Mouse (Mus musculus): ENCODE measurements around the gene Cdkl4. TPM values are rescaled to one million over a fixed set of nuclear protein-coding genes. Genes with fewer than 3 reads are reported as not detected.
"Not testable (repeated sequence)": the region's sequence is repeated elsewhere in the genome, so short reads cannot be mapped to it uniquely, and the experiment has no call there.

Cdkl4 gene
- polyA plus RNA-seq, 1 experiment from 2014 or later = 6.3 TPM

DNA sequence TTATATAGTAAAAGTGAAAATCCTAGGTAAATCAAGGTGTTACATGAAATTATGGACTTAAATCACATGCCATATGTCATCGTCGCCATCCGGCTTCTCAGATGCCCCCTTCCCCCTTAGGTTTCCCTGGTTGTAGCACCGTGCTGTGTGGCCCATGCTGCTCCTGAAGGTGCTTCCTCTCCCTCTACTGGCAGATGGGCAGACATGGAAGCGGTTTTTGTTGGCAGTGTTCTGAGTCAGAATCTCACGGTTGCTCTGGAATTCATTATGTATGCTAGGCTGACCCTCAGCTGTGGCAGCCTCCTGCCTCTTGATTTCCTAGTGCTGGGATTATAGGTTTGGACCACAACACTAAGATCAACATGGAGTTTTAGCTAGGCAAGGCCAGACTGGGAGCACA, 40.5 kb downstream of the Cdkl4 start:
- Histone ChIP-seq H3K27ac (ENCODE audit: low read length) (no peak overlapping the region), H3K9ac (ENCODE audit: low read depth, low read length) (no peak overlapping the region), H3K4me2 (ENCODE audit: low read length) (no peak overlapping the region), H3K4me1 (ENCODE audit: control insufficient read depth, insufficient read depth, low read length) (no peaks in the 10 kb centered on the region), H3K9me3 (replicated peaks; ENCODE audit: control insufficient read depth, low read length, poor library complexity, severe bottlenecking) (no peaks in the 10 kb centered on the region), H3K36me3 (ENCODE audit: control insufficient read depth, insufficient read depth, low read length) (no peaks in the 10 kb centered on the region), H3K4me3 (ENCODE audit: low read depth, low read length) (no peak overlapping the region), H3K27me3 (ENCODE audit: control insufficient read depth, insufficient read depth, low read depth, low read length) (no peaks in the 10 kb centered on the region)
- WGBS = 58% methylated on average over 6 of the region's 6 CpGs
- ATAC-seq = no peak

DNA sequence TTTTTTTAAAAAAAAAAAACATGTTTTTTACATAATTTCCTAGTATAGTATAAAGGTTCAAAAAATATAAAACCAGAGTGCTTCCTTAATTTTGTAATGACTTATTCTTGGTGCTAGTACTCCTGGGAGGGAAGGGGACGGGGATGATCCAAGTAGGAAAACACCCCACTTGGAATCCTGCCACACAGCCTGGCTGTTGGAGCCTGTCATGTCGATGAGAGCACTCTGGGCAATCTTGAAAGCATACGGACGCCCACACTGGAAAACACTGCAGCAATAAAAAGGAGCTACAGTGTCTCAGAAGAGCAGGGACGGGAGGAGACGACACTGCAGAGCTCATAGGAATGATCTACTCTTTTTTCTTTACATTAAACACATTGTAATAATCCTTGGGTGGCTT, 42.0 kb downstream of the Cdkl4 start:
- Histone ChIP-seq H3K4me3 (ENCODE audit: low read depth, low read length) (no peak overlapping the region), H3K36me3 (ENCODE audit: control insufficient read depth, insufficient read depth, low read length) (no peaks in the 10 kb centered on the region), H3K27me3 (ENCODE audit: control insufficient read depth, insufficient read depth, low read depth, low read length) (no peaks in the 10 kb centered on the region), H3K27ac (ENCODE audit: low read length) (no peak overlapping the region), H3K4me1 (ENCODE audit: control insufficient read depth, insufficient read depth, low read length) (no peaks in the 10 kb centered on the region), H3K9me3 (replicated peaks; ENCODE audit: control insufficient read depth, low read length, poor library complexity, severe bottlenecking) (no peaks in the 10 kb centered on the region), H3K4me2 (ENCODE audit: low read length) (no peak overlapping the region), H3K9ac (ENCODE audit: low read depth, low read length) (no peak overlapping the region)
- no peak for ATAC-seq
- WGBS = 83% methylated on average over 6 of the region's 6 CpGs

DNA sequence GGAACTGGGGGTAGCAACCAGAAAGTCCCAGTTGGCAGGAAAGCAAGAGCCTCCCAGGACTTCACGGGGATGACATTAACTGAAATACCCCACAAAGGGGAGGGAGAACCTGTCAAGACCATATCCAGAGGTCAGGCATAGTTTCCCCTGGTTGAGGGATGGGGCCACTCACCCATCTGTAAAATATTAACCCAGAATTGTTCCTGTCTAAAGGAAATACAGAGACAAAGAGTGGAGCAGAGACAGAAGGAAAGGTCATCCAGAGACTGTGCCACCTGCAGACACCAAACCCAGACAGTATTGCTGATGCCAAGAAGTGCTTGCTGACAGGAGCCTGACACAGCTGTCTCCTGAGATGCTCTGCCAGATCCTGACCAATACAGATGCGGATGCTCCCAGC, 46.3 kb downstream of the Cdkl4 start:
- H3K9ac ChIP-seq (ENCODE audit: low read depth, low read length); H3K4me3 ChIP-seq (ENCODE audit: low read depth, low read length); H3K4me2 ChIP-seq (ENCODE audit: low read length); ATAC-seq; H3K9me3 ChIP-seq (replicated peaks; ENCODE audit: control insufficient read depth, low read length, poor library complexity, severe bottlenecking); H3K36me3 ChIP-seq (ENCODE audit: control insufficient read depth, insufficient read depth, low read length); H3K27me3 ChIP-seq (ENCODE audit: control insufficient read depth, insufficient read depth, low read depth, low read length); H3K27ac ChIP-seq (ENCODE audit: low read length); H3K4me1 ChIP-seq (ENCODE audit: control insufficient read depth, insufficient read depth, low read length): not testable (repeated sequence)
- WGBS = 73% methylated on average over 2 of the region's 2 CpGs

DNA sequence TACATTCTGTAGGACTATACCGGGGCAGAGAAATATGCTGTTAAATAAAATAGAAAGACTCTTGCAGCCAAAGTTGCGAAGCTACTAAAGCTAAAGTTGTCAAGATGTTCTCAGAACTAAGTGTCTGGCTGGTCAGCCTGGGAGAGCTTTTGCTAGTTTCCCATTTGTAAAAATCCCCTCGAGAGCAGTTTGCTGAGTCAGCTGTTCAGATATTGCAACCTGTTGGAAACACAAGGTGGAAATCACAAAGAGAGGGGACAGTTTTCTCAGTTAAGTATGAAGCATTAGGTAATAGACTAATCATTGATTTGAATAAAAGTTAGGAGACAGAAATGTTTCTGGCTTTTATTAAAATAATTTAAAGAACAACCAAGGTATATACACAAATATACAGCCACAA, 54.4 kb downstream of the Cdkl4 start:
- WGBS = 87% methylated on average over 3 of the region's 3 CpGs
- Histone ChIP-seq H3K4me3 (ENCODE audit: low read depth, low read length) (no peak overlapping the region), H3K9me3 (replicated peaks; ENCODE audit: control insufficient read depth, low read length, poor library complexity, severe bottlenecking) (no peaks in the 10 kb centered on the region), H3K27ac (ENCODE audit: low read length) (no peak overlapping the region), H3K27me3 (ENCODE audit: control insufficient read depth, insufficient read depth, low read depth, low read length) (no peaks in the 10 kb centered on the region), H3K36me3 (ENCODE audit: control insufficient read depth, insufficient read depth, low read length) (no peaks in the 10 kb centered on the region), H3K4me1 (ENCODE audit: control insufficient read depth, insufficient read depth, low read length) (no peaks in the 10 kb centered on the region), H3K4me2 (ENCODE audit: low read length) (no peak overlapping the region), H3K9ac (ENCODE audit: low read depth, low read length) (no peak overlapping the region)
- ATAC-seq = no peak

DNA sequence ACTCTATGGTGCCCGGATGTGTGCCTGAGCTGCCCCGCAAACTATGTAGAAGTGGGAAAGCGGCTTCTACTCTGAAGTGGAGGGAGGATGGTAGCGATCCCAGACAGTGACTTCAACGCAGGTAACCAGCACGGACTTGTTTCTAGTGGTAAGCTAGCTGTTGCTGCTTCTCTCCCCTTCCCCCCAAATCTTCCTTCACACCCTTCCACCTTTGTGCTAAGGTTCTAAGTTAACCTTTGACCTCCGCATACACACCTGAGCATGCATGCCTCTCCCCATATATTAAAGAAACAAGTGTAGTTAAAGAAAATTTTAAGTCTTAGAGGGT, 55.4 kb downstream of the Cdkl4 start:
- Histone ChIP-seq H3K27ac (ENCODE audit: low read length) (no peak overlapping the region), H3K9ac (ENCODE audit: low read depth, low read length) (no peak overlapping the region), H3K27me3 (ENCODE audit: control insufficient read depth, insufficient read depth, low read depth, low read length) (no peaks in the 10 kb centered on the region), H3K4me2 (ENCODE audit: low read length) (no peak overlapping the region), H3K36me3 (ENCODE audit: control insufficient read depth, insufficient read depth, low read length) (no peaks in the 10 kb centered on the region), H3K4me3 (ENCODE audit: low read depth, low read length) (no peak overlapping the region), H3K9me3 (replicated peaks; ENCODE audit: control insufficient read depth, low read length, poor library complexity, severe bottlenecking) (no peaks in the 10 kb centered on the region), H3K4me1 (ENCODE audit: control insufficient read depth, insufficient read depth, low read length) (no peaks in the 10 kb centered on the region)
- WGBS = 41% methylated on average over 7 of the region's 7 CpGs
- ATAC-seq = no peak

DNA sequence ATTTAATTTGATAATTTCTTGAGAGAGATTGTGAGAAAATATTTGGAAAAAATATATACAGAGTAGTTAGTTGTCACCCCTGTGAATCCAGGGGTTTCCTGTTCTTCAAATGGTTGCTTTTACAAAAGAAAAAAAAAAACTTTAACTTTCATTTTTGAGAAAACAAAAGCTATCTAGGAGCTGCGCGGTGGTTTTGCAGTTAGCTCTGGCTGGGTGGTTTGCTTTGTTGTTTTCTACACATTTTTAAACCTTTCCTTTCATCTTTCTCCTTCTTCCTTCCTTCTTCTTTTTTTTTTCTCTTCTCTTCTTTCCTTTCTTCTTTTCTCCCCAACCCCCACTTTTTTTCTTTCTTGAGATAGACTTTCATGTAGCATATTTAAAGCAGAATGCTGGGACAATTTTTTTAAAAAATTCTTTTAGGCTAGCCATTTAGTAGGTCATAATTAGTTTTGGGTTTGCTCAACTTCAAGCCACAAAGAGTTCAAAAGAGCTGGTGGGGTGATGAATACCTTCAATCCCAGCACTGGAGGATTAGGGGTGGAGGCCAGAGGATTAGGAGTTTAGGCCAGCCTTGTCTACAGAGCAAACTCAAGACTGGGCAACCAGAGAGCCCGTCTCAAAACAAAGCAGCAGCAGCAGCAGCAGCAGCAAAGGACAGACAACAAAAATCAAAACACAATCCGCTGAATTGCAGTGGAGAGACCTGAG, 55.9 kb downstream of the Cdkl4 start:
- H3K27ac ChIP-seq (ENCODE audit: low read length) = no peak overlapping the region
- no peak for ATAC-seq
- H3K27me3 ChIP-seq (ENCODE audit: control insufficient read depth, insufficient read depth, low read depth, low read length) = no peaks in the 10 kb centered on the region
- no peaks in the 10 kb centered on the region for H3K4me1 ChIP-seq (ENCODE audit: control insufficient read depth, insufficient read depth, low read length)
- 15% methylated on average over 4 of the region's 4 CpGs for WGBS
- H3K4me2 ChIP-seq (ENCODE audit: low read length) = no peak overlapping the region
- no peaks in the 10 kb centered on the region for H3K36me3 ChIP-seq (ENCODE audit: control insufficient read depth, insufficient read depth, low read length)
- no peak overlapping the region for H3K4me3 ChIP-seq (ENCODE audit: low read depth, low read length)
- no peaks in the 10 kb centered on the region for H3K9me3 ChIP-seq (replicated peaks; ENCODE audit: control insufficient read depth, low read length, poor library complexity, severe bottlenecking)
- H3K9ac ChIP-seq (ENCODE audit: low read depth, low read length) = no peak overlapping the region

DNA sequence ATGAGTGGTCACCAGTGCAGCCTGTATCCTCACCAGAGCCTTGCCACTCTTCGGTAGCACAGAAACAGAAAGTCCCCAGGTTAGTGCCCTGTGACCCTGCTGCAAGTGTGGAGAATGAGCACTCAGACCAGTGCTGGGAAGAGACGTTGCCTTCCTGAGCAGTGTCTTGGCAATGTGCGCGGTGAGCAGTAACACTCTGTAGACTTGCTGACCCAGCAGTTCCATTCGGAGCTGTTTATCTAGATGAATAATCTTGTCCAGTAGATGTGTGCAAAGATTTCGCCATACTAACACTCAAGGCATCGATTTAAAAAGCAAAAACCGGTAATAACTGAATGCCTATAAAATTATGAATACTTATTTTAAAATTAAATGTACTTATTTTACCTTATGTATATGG, 57.1 kb downstream of the Cdkl4 start:
- no peaks in the 10 kb centered on the region for H3K9me3 ChIP-seq (replicated peaks; ENCODE audit: control insufficient read depth, low read length, poor library complexity, severe bottlenecking)
- H3K9ac ChIP-seq (ENCODE audit: low read depth, low read length) = no peak overlapping the region
- no peaks in the 10 kb centered on the region for H3K36me3 ChIP-seq (ENCODE audit: control insufficient read depth, insufficient read depth, low read length)
- H3K4me2 ChIP-seq (ENCODE audit: low read length) = no peak overlapping the region
- no peak for ATAC-seq
- no peaks in the 10 kb centered on the region for H3K4me1 ChIP-seq (ENCODE audit: control insufficient read depth, insufficient read depth, low read length)
- H3K27ac ChIP-seq (ENCODE audit: low read length) = no peak overlapping the region
- no peaks in the 10 kb centered on the region for H3K27me3 ChIP-seq (ENCODE audit: control insufficient read depth, insufficient read depth, low read depth, low read length)
- H3K4me3 ChIP-seq (ENCODE audit: low read depth, low read length) = no peak overlapping the region
- WGBS = 83% methylated on average over 8 of the region's 8 CpGs

DNA sequence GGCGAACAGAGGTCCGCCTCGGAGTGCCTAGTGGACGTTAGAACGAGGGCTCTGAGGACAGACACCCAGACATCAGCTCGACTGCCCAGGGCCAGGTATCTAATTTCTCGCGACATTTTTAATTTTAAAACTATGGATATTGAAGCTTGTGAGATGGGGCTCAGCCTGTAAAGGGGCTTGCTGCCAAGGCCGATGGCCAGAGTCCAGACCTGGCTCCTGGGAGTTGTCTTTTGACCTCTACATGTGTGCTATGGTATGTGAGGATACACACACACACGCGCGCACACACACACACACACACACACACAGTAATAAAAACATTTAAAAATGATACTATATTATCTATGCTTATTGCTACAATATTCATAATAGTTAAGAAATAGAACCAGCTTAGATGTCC, 58.8 kb downstream of the Cdkl4 start:
- Histone ChIP-seq H3K36me3 (ENCODE audit: control insufficient read depth, insufficient read depth, low read length) (no peaks in the 10 kb centered on the region), H3K27me3 (ENCODE audit: control insufficient read depth, insufficient read depth, low read depth, low read length) (no peaks in the 10 kb centered on the region), H3K9me3 (replicated peaks; ENCODE audit: control insufficient read depth, low read length, poor library complexity, severe bottlenecking) (no peaks in the 10 kb centered on the region), H3K4me1 (ENCODE audit: control insufficient read depth, insufficient read depth, low read length) (no peaks in the 10 kb centered on the region), H3K4me2 (ENCODE audit: low read length) (no peak overlapping the region), H3K27ac (ENCODE audit: low read length) (no peak overlapping the region), H3K4me3 (ENCODE audit: low read depth, low read length) (no peak overlapping the region), H3K9ac (ENCODE audit: low read depth, low read length) (no peak overlapping the region)
- 95% methylated on average over 12 of the region's 12 CpGs for WGBS
- ATAC-seq = no peak

DNA sequence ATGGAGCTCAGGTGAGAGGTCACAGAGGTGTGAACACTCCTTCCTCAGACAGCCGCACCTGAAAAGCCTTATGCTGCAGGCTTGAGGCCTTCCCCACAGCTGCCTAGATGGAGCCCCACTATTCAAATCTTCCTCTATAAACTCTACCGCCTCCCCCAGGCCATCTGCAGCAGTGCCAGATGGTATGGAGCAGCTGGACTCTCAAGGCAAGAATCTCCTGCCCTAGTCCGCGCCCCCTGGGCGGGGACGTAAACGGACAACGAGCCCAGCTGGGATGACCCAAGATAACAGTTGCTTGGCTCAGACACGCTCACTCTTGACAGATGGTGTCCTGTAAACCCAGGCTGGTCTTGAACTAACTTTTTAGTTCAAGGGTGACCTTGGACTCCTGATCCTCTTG, 60.4 kb downstream of the Cdkl4 start:
- Histone ChIP-seq H3K36me3 (ENCODE audit: control insufficient read depth, insufficient read depth, low read length) (no peaks in the 10 kb centered on the region), H3K27ac (ENCODE audit: low read length) (no peak overlapping the region), H3K27me3 (ENCODE audit: control insufficient read depth, insufficient read depth, low read depth, low read length) (no peaks in the 10 kb centered on the region), H3K4me1 (ENCODE audit: control insufficient read depth, insufficient read depth, low read length) (no peaks in the 10 kb centered on the region), H3K4me3 (ENCODE audit: low read depth, low read length) (no peak overlapping the region), H3K4me2 (ENCODE audit: low read length) (no peak overlapping the region), H3K9ac (ENCODE audit: low read depth, low read length) (no peak overlapping the region), H3K9me3 (replicated peaks; ENCODE audit: control insufficient read depth, low read length, poor library complexity, severe bottlenecking) (no peaks in the 10 kb centered on the region)
- WGBS = 85% methylated on average over 9 of the region's 9 CpGs
- no peak for ATAC-seq

Measured in midbrain, embryonic 16.5 days (tissue).